Mouse (Mus musculus): ENCODE measurements around the gene Gm20721.

GRCm38 (mm10) chr2:174284807-174285457 is 61.6 kb downstream of the Gm20721 start:
- no peak for TF ChIP-seq CTCF (IDR thresholded peaks at IDR 0.05; ENCODE audit: low read depth, low read length)
- no peak for TF ChIP-seq GATA1 (IDR thresholded peaks at IDR 0.05; ENCODE audit: borderline replicate concordance, low read length)
- TF ChIP-seq POLR2AphosphoS5 (IDR thresholded peaks at IDR 0.05; ENCODE audit: insufficient replicate concordance, low read depth, low read length) = no peak
